24 mouse cellular contexts compared by ENCODE assay signal in genomic region chr5:122138856-122139255, GRCm38 (mm10). TPM values are rescaled to one million over a fixed set of nuclear protein-coding genes. Genes with fewer than 3 reads are reported as not detected.
"Had no signal": no experiment of that assay in that cellular context is flagged by ENCODE, and none has a peak within 500 bp of the region (broad histone marks: within the 10 kb centered on the region; RNA-seq: fewer than 3 reads in every experiment).

No protein-coding gene starts in this region.

- H3K4me1 ChIP-seq: kidney, embryonic 15.5 days; limb, embryonic 12.5 days; limb, embryonic 15.5 days; midbrain, embryonic 12.5 days; midbrain, embryonic 15.5 days; neural tube, embryonic 12.5 days; neural tube, embryonic 15.5 days had no signal

- H3K9ac ChIP-seq: kidney, embryonic 15.5 days; limb, embryonic 12.5 days; limb, embryonic 15.5 days; liver, embryonic 14.5 days; liver, postnatal 0 days; lung, embryonic 14.5 days; midbrain, embryonic 12.5 days; midbrain, embryonic 15.5 days; neural tube, embryonic 12.5 days; neural tube, embryonic 15.5 days; stomach, embryonic 15.5 days had no signal

- ATAC-seq: liver, postnatal 0 days; lung, postnatal 0 days; midbrain, embryonic 15.5 days had no signal

- H3K27me3 ChIP-seq: kidney, embryonic 15.5 days; limb, embryonic 12.5 days; limb, embryonic 15.5 days; midbrain, embryonic 12.5 days; midbrain, embryonic 15.5 days; neural tube, embryonic 12.5 days; neural tube, embryonic 15.5 days; stomach, embryonic 15.5 days had no signal

- DNase-seq: kidney, adult 8-10 months; kidney, postnatal 10 days; kidney, postnatal 36 days; layer of hippocampus, postnatal 36 days; left cerebral cortex, postnatal 4 days; liver, postnatal 0 days; lung, embryonic 14.5 days; right cerebral cortex, postnatal 25 days; spleen, adult 18-20 months; thymus, postnatal 36 days had no signal

- H3K4me2 ChIP-seq: kidney, embryonic 15.5 days; limb, embryonic 12.5 days; limb, embryonic 15.5 days; liver, embryonic 11.5 days; lung, embryonic 14.5 days; midbrain, embryonic 12.5 days; midbrain, embryonic 15.5 days; neural tube, embryonic 12.5 days; neural tube, embryonic 15.5 days; stomach, embryonic 15.5 days had no signal

- H3K27ac ChIP-seq: kidney, embryonic 15.5 days; left cerebral cortex, adult 2 months; limb, embryonic 12.5 days; limb, embryonic 15.5 days; liver, embryonic 14.5 days; macrophage; midbrain, embryonic 12.5 days; midbrain, embryonic 15.5 days; neural tube, embryonic 12.5 days; neural tube, embryonic 15.5 days; stomach, embryonic 15.5 days had no signal

- H3K36me3 ChIP-seq: kidney, embryonic 15.5 days; limb, embryonic 12.5 days; limb, embryonic 15.5 days; midbrain, embryonic 12.5 days; midbrain, embryonic 15.5 days; neural tube, embryonic 12.5 days; neural tube, embryonic 15.5 days; stomach, embryonic 15.5 days had no signal

- H3K4me3 ChIP-seq: kidney, embryonic 15.5 days; left cerebral cortex, adult 2 months; limb, embryonic 12.5 days; limb, embryonic 15.5 days; midbrain, embryonic 12.5 days; midbrain, embryonic 15.5 days; neural tube, embryonic 12.5 days; neural tube, embryonic 15.5 days; stomach, embryonic 15.5 days had no signal

- H3K9me3 ChIP-seq: kidney, embryonic 15.5 days; limb, embryonic 12.5 days; limb, embryonic 15.5 days; midbrain, embryonic 12.5 days; midbrain, embryonic 15.5 days; neural tube, embryonic 12.5 days; neural tube, embryonic 15.5 days; stomach, embryonic 15.5 days had no signal

RNA-seq across cellular contexts. Expression of gene Ccdc63, which starts 1.8 kb away (rescaled TPM):
- polyA plus RNA-seq: kidney, embryonic 15.5 days; limb, embryonic 12.5 days; midbrain, embryonic 12.5 days; midbrain, embryonic 15.5 days; neural tube, embryonic 12.5 days; stomach, embryonic 15.5 days had no signal

RNA-seq across cellular contexts. Expression of gene Myl2, which starts 38.1 kb away (rescaled TPM):
- polyA plus RNA-seq: macrophage; urinary bladder, adult 2 months had no signal
